Mouse (Mus musculus) spleen, postnatal 10 days (tissue): Measurements from ENCODE around the gene Adam1b.
A peak's percentile ranks its signal among the peaks of the same experiment; 100 is the strongest.
"Not testable (repeated sequence)": the region's sequence is repeated elsewhere in the genome, so short reads cannot be mapped to it uniquely, and the experiment has no call there.

Experiments used
- DNase-seq, 2 experiments: peaks; one replicate each; pipeline ENCODE4 v3.0.0; 2021 to 2022; ENCODE audit warnings: low spot score in 2 of 2

Adam1b gene

GRCm38 (mm10) chr5:121503231-121503630 lies at the start of gene Adam1b:
Gene Adam1b (minus strand): TSS chr5:121503435.
- DNase-seq: no peak

GRCm38 (mm10) chr5:121549196-121549595 lies 46.0 kb upstream of the Adam1b start:
- DNase-seq: no peak

- DNase-seq: no peak
These were observed 43.8 kb upstream of the Adam1b start for GRCm38 (mm10) chr5:121547084-121547483.

GRCm38 (mm10) chr5:121546530-121546895 lies 43.3 kb upstream of the Adam1b start:
- peak; percentile 53 to 77 for DNase-seq

- peak; percentile 99 for DNase-seq
These were observed 42.7 kb upstream of the Adam1b start, which contains the start of gene Mapkapk5 for GRCm38 (mm10) chr5:121545793-121546529. Gene Mapkapk5 (minus strand): TSS chr5:121545905.

GRCm38 (mm10) chr5:121544910-121545792 lies 41.9 kb upstream of the Adam1b start, which contains the start of the genes Adam1a and Gm42878:
Gene Adam1a (minus strand): TSS chr5:121545482.
Gene Gm42878 (minus strand): TSS chr5:121545482.
- DNase-seq: peak in 1 of 2 experiments; percentile 65

- DNase-seq: no peak
These were observed 40.1 kb upstream of the Adam1b start for GRCm38 (mm10) chr5:121543370-121543769.

GRCm38 (mm10) chr5:121541235-121541634 lies 38.0 kb upstream of the Adam1b start:
- DNase-seq: no peak

- DNase-seq: no peak
These were observed 36.8 kb upstream of the Adam1b start for GRCm38 (mm10) chr5:121540066-121540465.

GRCm38 (mm10) chr5:121537588-121537987 lies 34.4 kb upstream of the Adam1b start:
- DNase-seq: no peak

GRCm38 (mm10) chr5:121536921-121537555 lies 33.8 kb upstream of the Adam1b start:
- no peak for DNase-seq

GRCm38 (mm10) chr5:121535116-121535515 lies 31.9 kb upstream of the Adam1b start:
- no peak for DNase-seq

GRCm38 (mm10) chr5:121534521-121534920 lies 31.3 kb upstream of the Adam1b start:
- peak in 1 of 2 experiments; percentile 59 for DNase-seq

GRCm38 (mm10) chr5:121526961-121527360 lies 23.7 kb upstream of the Adam1b start:
- no peak for DNase-seq

- DNase-seq: no peak
These were observed 23.3 kb upstream of the Adam1b start for GRCm38 (mm10) chr5:121526526-121526925.

GRCm38 (mm10) chr5:121525774-121526450 lies 22.7 kb upstream of the Adam1b start:
- DNase-seq: no peak

- DNase-seq: not testable (repeated sequence)
These were observed 16.5 kb upstream of the Adam1b start for GRCm38 (mm10) chr5:121519758-121520157.

- DNase-seq: no peak
These were observed 15.7 kb upstream of the Adam1b start for GRCm38 (mm10) chr5:121518983-121519382.

- DNase-seq: no peak
These were observed 6.8 kb upstream of the Adam1b start for GRCm38 (mm10) chr5:121510009-121510408.

- DNase-seq: no peak
These were observed 3.6 kb upstream of the Adam1b start for GRCm38 (mm10) chr5:121506846-121507245.

- not testable (repeated sequence) for DNase-seq
These were observed 1.7 kb downstream of the Adam1b start for GRCm38 (mm10) chr5:121501424-121501996.
